Comparison of ENCODE assay signal across 9 mouse cellular contexts in the genomic region with DNA sequence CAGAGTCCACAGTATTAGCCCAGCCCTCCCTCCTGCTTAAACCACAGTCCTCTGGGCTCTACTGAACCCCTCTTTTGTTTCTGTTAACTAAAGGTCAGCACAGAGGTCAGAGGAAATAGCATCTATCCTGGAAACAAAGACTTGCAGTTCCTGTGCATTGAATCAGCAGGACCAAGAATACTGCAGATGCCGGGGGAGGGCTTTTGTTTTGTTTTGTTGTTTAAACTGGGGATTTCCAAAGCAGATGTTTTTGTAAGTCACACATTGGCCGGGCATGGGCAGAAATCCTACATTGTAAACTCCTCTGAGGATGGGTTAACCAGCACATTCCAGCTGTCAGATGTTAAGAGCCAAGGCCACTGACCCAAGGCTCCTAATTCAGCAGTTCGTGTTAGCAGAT.
DNase-seq lines count a peak whose midpoint lies in the region; ATAC-seq and TF ChIP-seq lines count a peak whose summit lies in the region.
"Had no signal": no experiment of that assay in that cellular context is flagged by ENCODE, and none has a peak within 500 bp of the region (broad histone marks: within the 10 kb centered on the region; RNA-seq: fewer than 3 reads in every experiment).

No protein-coding gene starts in this region.

- no peak for TF ChIP-seq CTCF in lung, embryonic 14.5 days (IDR thresholded peaks at IDR 0.05; ENCODE audit: low read depth)
- no peak for TF ChIP-seq CTCF in lung, adult 2 months (IDR thresholded peaks at IDR 0.05; ENCODE audit: insufficient read depth, low read length)

- 0 out of 2 replicates have a peak, but pooled peaks cover 3% of the 10 kb centered on the region for H3K4me1 ChIP-seq in lung, embryonic 14.5 days (ENCODE audit: insufficient read depth)
- H3K4me1 ChIP-seq in lung, adult 2 months (ENCODE audit: control insufficient read depth, insufficient read depth, low read length) = peaks cover 14% of the 10 kb centered on the region
- H3K4me1 ChIP-seq in kidney, embryonic 16.5 days (ENCODE audit: insufficient read depth, low read length) = peaks cover 20% of the 10 kb centered on the region
- peaks cover 27% of the 10 kb centered on the region for H3K4me1 ChIP-seq in neural tube, embryonic 13.5 days (replicated peaks)

- WGBS in lung, embryonic 14.5 days = 8% methylated on average over 3 of the region's 3 CpGs
- WGBS in lung, adult 2 months = 19% methylated on average over 3 of the region's 3 CpGs
- WGBS in kidney, embryonic 16.5 days = 9% methylated on average over 3 of the region's 3 CpGs
- WGBS in neural tube, embryonic 13.5 days = 0% methylated on average over 3 of the region's 3 CpGs

- no peak overlapping the region for H3K27ac ChIP-seq in lung, embryonic 14.5 days (ENCODE audit: low read depth)
- H3K27ac ChIP-seq in kidney, embryonic 16.5 days (ENCODE audit: low read length) = peak overlapping the region; percentile 32
- 0 out of 2 replicates have a peak overlapping the region, but pooled peaks have one; percentile 19 for H3K27ac ChIP-seq in neural tube, embryonic 13.5 days (replicated peaks)

- DNase-seq in lung, embryonic 14.5 days = peak; percentile 83
- no peak for DNase-seq in lung, adult 2 months
- peak; percentile 78 for DNase-seq in embryo, embryonic 10.5 days (ENCODE audit: low spot score)
- no peak for DNase-seq in layer of hippocampus, adult 18-20 months (ENCODE audit: low spot score in 2 of 2)
- DNase-seq in ovary, postnatal 10 days (ENCODE audit: low spot score) = no peak

- ATAC-seq in lung, embryonic 14.5 days (ENCODE audit: insufficient read depth) = peak; percentile 60
- ATAC-seq in kidney, embryonic 16.5 days (ENCODE audit: low FRiP score, low TSS enrichment) = peak; percentile 46; the same call in 1 of the 2 replicates
- no peak for ATAC-seq in neural tube, embryonic 13.5 days (ENCODE audit: low read depth)
- ATAC-seq in megakaryocyte-erythroid progenitor cell, adult 5-6 weeks (replicated peaks; ENCODE audit: low FRiP score, low TSS enrichment, poor library complexity, severe bottlenecking) = no peak
- ATAC-seq: forebrain, postnatal 0 days had no signal

- no peak overlapping the region for H3K9ac ChIP-seq in lung, embryonic 14.5 days
- H3K9ac ChIP-seq in kidney, embryonic 16.5 days (replicated peaks; ENCODE audit: low read length) = no peak overlapping the region
- H3K9ac ChIP-seq in neural tube, embryonic 13.5 days = no peak overlapping the region
- H3K9ac ChIP-seq: forebrain, postnatal 0 days had no signal

- no peak overlapping the region for H3K4me2 ChIP-seq in lung, embryonic 14.5 days
- H3K4me2 ChIP-seq in kidney, embryonic 16.5 days (replicated peaks; ENCODE audit: low read depth, low read length) = no peak overlapping the region
- H3K4me2 ChIP-seq in neural tube, embryonic 13.5 days = no peak overlapping the region

- H3K4me3 ChIP-seq in lung, embryonic 14.5 days (ENCODE audit: low read depth, low read length) = no peak overlapping the region
- no peak overlapping the region for H3K4me3 ChIP-seq in lung, adult 2 months (replicated peaks; ENCODE audit: extremely low read depth, low read depth, low read length)
- H3K4me3 ChIP-seq in kidney, embryonic 16.5 days (ENCODE audit: low read length) = no peak overlapping the region
- no peak overlapping the region for H3K4me3 ChIP-seq in neural tube, embryonic 13.5 days

- H3K36me3 ChIP-seq in lung, embryonic 14.5 days (ENCODE audit: insufficient read depth) = no peaks in the 10 kb centered on the region
- H3K36me3 ChIP-seq in kidney, embryonic 16.5 days (ENCODE audit: insufficient read depth, low read length) = no peaks in the 10 kb centered on the region
- no peaks in the 10 kb centered on the region for H3K36me3 ChIP-seq in neural tube, embryonic 13.5 days

- H3K9me3 ChIP-seq in lung, embryonic 14.5 days (ENCODE audit: low read depth, low read length) = no peaks in the 10 kb centered on the region
- no peaks in the 10 kb centered on the region for H3K9me3 ChIP-seq in kidney, embryonic 16.5 days (ENCODE audit: low read length)
- no peaks in the 10 kb centered on the region for H3K9me3 ChIP-seq in neural tube, embryonic 13.5 days

- TF ChIP-seq POLR2A in lung, adult 2 months (IDR thresholded peaks at IDR 0.05; ENCODE audit: borderline replicate concordance, extremely low read depth, low read depth, low read length) = no peak

- H3K27me3 ChIP-seq in lung, embryonic 14.5 days (ENCODE audit: insufficient read depth, low read length) = no peaks in the 10 kb centered on the region
- no peaks in the 10 kb centered on the region for H3K27me3 ChIP-seq in kidney, embryonic 16.5 days (ENCODE audit: insufficient read depth, low read length)
- H3K27me3 ChIP-seq in neural tube, embryonic 13.5 days = no peaks in the 10 kb centered on the region

Comparison
In these comparisons a context has a peak if more than half of its experiments do, and no peak if none do; other contexts are left out.
1. DNase-seq: peak in lung, embryonic 14.5 days (single experiment) and embryo, embryonic 10.5 days (single experiment); none in lung, adult 2 months (single experiment), layer of hippocampus, adult 18-20 months (0 of 2) and ovary, postnatal 10 days (single experiment).
2. ATAC-seq: peak in lung, embryonic 14.5 days (single experiment) and kidney, embryonic 16.5 days (single experiment); none in neural tube, embryonic 13.5 days (single experiment) and megakaryocyte-erythroid progenitor cell, adult 5-6 weeks (single experiment).